Mouse (Mus musculus) activated CD4-positive, CD25-positive, alpha-beta regulatory T cell, adult 4 months (primary cell): ENCODE results near the gene Dph2. TPM values are rescaled to one million over a fixed set of nuclear protein-coding genes. Genes with fewer than 3 reads are reported as not detected.

ENCODE experiments used
- ATAC-seq: one replicate; pipeline ENCODE4 v1.8.0; 2017
- polyA plus RNA-seq, 2 experiments: library from polyadenylated mRNA; unstranded; fragments of 100-300 nt; shearing (Covaris generic); gene quantifications; one replicate each; pipeline ENCODE4 v1.2.1; 2017

Gene Dph2
- 10 to 100 TPM; 21.1 to 25.4 TPM for polyA plus RNA-seq

- ATAC-seq, result peak; percentile 89
Measured at GRCm38 (mm10) chr4:117891738-117892161, at the start of gene Dph2. TSS of gene Dph2 (minus strand) at chr4:117892032.

- no peak for ATAC-seq
Measured at GRCm38 (mm10) chr4:117936964-117937363, 45.1 kb upstream of the Dph2 start.

- no peak for ATAC-seq
Measured at GRCm38 (mm10) chr4:117934081-117934480, 42.2 kb upstream of the Dph2 start.

GRCm38 (mm10) chr4:117933248-117933647 lies 41.4 kb upstream of the Dph2 start:
- ATAC-seq, result no peak

GRCm38 (mm10) chr4:117929391-117929881 lies 37.6 kb upstream of the Dph2 start, which contains the start of gene Artn:
TSS of gene Artn (minus strand) at chr4:117929763.
- no peak for ATAC-seq

GRCm38 (mm10) chr4:117928699-117929241 lies 36.9 kb upstream of the Dph2 start:
- ATAC-seq, result no peak

- no peak for ATAC-seq
Measured at GRCm38 (mm10) chr4:117928234-117928633, 36.4 kb upstream of the Dph2 start.

- no peak for ATAC-seq
Measured at GRCm38 (mm10) chr4:117926545-117927482, 35.0 kb upstream of the Dph2 start.

- ATAC-seq, result no peak
Measured at GRCm38 (mm10) chr4:117924916-117925315, 33.1 kb upstream of the Dph2 start.

GRCm38 (mm10) chr4:117923450-117923849 lies 31.6 kb upstream of the Dph2 start:
- no peak for ATAC-seq

- ATAC-seq, result no peak
Measured at GRCm38 (mm10) chr4:117921358-117921757, 29.5 kb upstream of the Dph2 start.

GRCm38 (mm10) chr4:117918762-117919161 lies 26.9 kb upstream of the Dph2 start:
- no peak for ATAC-seq

GRCm38 (mm10) chr4:117918261-117918660 lies 26.4 kb upstream of the Dph2 start:
- no peak for ATAC-seq

GRCm38 (mm10) chr4:117917847-117918246 lies 26.0 kb upstream of the Dph2 start:
- no peak for ATAC-seq

GRCm38 (mm10) chr4:117917402-117917801 lies 25.6 kb upstream of the Dph2 start:
- no peak for ATAC-seq

- ATAC-seq, result no peak
Measured at GRCm38 (mm10) chr4:117916386-117916785, 24.6 kb upstream of the Dph2 start.

- ATAC-seq, result no peak
Measured at GRCm38 (mm10) chr4:117915489-117916105, 23.8 kb upstream of the Dph2 start.

GRCm38 (mm10) chr4:117914591-117915442 lies 23.0 kb upstream of the Dph2 start, which contains the start of gene Ipo13:
TSS of gene Ipo13 (minus strand) at chr4:117914999.
- ATAC-seq, result peak; percentile 89

GRCm38 (mm10) chr4:117914031-117914430 lies 22.2 kb upstream of the Dph2 start:
- ATAC-seq, result no peak

- ATAC-seq, result no peak
Measured at GRCm38 (mm10) chr4:117913421-117913820, 21.6 kb upstream of the Dph2 start.

GRCm38 (mm10) chr4:117912685-117913273 lies 20.9 kb upstream of the Dph2 start:
- no peak for ATAC-seq

GRCm38 (mm10) chr4:117912131-117912561 lies 20.3 kb upstream of the Dph2 start:
- no peak for ATAC-seq
